Mouse (Mus musculus) right cerebral cortex, adult 2 months (tissue): Measurements from ENCODE around the gene Dok5.

Experiments
- DNase-seq, 2 experiments: peaks; one replicate each; pipeline ENCODE4 v3.0.0; 2021 to 2022; ENCODE audit warnings: low spot score in 2 of 2

Dok5 gene

DNA sequence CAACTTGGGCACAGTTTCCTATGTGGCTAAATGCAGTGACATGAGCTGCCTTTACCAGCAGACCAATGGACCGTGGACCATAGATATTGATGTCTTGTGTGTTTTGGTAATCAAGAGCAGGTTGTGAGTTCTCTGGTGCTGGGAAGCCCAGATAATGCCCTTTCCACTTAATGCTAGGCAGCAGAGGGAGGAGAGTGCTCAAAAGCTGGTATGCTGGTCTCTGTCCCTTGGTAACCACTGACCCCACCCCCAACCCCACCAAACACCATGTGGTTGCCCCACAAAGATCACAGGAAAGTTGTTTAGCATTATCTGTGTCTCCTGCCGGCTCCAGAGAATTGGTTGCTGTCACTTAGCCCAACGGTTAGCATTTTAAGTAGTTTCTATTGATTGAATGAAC, 127.0 kb downstream of the Dok5 start:
- DNase-seq, result no peak

- no peak for DNase-seq
These were observed 129.0 kb downstream of the Dok5 start for GRCm38 (mm10) chr2:170860576-170860975.

GRCm38 (mm10) chr2:170862799-170863198, 131.2 kb downstream of the Dok5 start:
- no peak for DNase-seq

- no peak for DNase-seq
These were observed 131.6 kb downstream of the Dok5 start for GRCm38 (mm10) chr2:170863201-170863600.

GRCm38 (mm10) chr2:170864043-170864442, 132.4 kb downstream of the Dok5 start:
- DNase-seq, result no peak

GRCm38 (mm10) chr2:170864820-170865219, 133.2 kb downstream of the Dok5 start:
- peak in 1 of 2 experiments; percentile 26 for DNase-seq

DNA sequence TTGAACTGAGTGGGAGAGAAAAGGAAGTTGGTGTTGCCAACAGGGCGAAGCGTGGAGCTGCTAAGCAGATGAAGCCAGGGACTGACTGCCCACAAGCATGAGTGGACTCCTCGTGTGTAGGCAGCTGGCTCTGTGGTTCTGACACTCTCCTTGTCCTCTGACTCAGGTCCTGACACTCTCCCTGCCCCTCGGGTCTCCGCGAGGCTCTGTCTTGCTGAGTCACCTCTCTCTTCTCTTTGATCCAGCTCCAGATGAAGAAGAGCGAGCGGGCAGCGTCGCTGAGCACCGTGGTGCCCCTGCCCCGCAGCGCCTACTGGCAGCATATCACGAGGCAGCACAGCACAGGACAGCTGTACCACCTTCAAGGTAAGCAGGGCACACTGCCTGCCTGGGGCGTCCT, 139.0 kb downstream of the Dok5 start:
- no peak for DNase-seq

GRCm38 (mm10) chr2:170871469-170871868, 139.9 kb downstream of the Dok5 start:
- peak in 1 of 2 experiments; percentile 39 for DNase-seq

- peak; percentile 89 to 92 for DNase-seq
These were observed 141.8 kb downstream of the Dok5 start for GRCm38 (mm10) chr2:170873382-170873781.

DNA sequence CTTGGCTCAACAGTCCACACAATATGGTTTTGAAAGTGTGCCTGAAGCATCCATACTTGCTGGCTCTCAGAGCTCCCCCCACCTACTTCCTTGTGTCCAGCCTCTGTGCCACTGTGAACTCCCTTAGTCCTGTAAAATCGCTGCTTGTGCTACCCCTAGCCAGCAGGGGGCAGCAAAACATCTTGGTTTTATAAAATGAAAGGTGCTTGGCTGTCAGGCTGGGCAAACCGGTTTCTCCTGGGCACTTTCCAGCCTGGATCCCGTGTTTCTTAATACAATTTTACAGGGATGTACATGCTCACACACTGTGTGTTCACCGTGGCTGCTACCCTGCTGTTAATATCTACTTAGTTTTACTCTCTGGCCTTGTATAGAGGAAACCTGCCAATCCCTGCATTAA, 145.9 kb downstream of the Dok5 start:
- DNase-seq, result peak; percentile 84 to 91

DNA sequence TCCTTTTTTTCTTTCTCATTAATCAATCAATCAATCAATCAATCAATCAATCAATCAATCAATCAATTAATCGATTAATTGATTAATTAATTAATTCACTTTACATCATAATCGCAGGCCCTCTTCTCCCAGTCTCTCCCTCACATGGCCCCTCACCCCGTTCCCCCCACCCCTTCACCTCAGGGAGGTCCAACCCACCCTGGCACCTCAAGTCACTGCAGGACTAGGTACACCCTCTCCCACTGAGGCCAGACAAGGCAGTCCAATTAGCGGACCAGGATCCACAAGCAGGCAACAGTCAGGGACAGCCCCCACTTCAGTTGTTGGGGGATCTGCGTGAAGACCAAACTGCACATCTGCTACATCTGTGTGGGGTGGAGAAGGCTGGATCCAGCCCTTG, 146.3 kb downstream of the Dok5 start:
- DNase-seq, result no peak

DNA sequence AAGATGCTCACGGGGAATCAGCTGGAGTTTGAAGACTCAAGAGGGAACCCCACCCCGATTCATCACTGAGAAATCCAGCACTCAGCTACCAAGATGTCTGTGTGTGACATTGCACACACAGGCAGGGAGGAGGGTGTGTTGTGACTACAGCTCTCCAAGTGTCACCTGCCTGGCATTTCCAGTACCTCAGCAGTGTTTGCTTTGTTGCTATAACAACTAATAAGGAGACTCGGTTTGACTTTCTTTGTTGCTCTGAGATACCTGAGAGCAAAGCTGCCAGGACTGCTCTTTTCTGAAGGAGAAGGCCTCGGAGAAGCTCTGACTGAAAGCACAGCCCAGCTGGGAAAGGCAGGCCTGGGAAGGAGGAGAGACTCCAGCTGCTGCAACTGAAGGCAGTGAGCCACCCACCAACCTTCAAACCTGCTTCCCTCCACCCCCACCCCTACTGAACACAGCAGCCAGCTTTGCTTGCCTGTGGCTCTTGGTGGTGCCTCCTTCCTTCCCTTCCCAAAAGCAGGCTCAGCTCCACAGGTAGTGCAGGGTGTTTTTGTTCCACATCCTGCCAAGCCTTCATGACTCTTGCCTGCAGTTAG, 152.7 kb downstream of the Dok5 start:
- DNase-seq, result peak in 1 of 2 experiments; percentile 41

- no peak for DNase-seq
These were observed 156.4 kb downstream of the Dok5 start for GRCm38 (mm10) chr2:170887984-170888383.

DNA sequence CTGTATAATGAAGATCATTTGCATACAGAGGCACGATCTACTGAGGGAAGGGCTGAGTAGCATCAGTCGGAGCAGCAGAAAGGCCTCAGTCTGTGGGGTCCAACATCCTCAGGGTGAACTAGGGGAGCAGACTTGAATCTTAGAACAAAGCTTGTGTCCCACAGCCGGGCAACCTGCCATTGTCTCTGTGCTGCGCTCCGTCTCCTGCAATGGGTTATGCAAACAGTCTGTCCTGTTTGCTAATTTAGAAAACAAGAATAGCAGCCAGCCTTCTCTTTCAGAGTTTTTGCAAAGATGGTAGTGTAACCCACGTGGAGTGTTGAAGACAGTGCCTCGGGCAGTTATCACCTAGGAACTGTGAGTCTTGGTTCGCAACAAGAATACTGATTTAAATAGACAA, 163.5 kb downstream of the Dok5 start:
- peak; percentile 42 to 54 for DNase-seq

DNA sequence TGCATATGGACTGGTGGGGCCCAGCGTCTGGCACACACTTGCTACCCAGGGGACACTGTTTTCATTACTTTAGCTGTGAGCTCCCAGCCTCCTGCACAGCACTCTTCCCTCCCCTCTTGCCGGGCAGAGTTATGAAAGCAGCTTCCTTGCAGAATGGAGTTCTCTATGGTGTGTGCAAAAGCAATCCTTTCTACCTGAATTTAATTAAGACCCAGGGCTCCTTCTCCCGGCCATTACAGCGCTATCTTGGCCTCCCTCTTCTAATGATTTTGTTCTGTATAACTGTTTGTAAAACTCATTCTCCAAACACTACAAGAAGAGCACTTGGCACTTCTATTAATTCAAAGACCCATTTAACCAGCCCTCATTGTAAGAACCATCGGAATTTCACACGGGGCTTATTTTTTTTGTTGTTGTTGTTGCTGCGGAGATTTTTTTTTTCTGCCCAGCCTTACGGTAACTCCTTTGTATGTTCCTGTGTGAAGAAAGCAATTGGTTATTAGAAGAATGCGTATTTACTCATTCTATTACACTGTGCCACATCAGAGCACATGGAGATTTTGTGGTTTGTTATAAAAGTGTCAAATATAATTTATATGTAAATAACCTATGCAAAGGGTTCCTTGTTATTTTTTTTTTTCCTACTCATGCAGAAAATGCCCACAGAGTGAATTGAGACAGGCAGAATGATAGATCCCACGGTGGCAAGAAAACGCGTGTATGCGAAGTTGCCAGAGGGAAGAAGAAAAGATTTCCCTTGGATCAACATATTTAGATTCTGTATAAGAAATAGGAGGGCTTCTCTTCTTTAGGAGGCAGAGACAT, 170.8 kb downstream of the Dok5 start:
- no peak for DNase-seq

DNA sequence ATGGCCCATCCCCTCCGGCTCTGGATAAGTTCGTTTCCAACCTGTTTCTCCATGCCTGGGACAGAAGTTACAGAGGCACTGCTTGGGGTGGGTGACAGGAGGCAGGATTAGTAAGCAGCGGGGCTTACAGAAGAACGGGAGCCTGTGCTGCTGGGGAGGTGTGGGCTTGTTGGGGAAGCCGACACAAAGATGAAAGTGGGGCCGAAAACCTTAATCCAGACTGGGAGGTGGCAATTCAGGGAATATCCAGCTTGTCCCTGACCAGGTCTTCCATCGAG, 171.4 kb downstream of the Dok5 start:
- no peak for DNase-seq

DNA sequence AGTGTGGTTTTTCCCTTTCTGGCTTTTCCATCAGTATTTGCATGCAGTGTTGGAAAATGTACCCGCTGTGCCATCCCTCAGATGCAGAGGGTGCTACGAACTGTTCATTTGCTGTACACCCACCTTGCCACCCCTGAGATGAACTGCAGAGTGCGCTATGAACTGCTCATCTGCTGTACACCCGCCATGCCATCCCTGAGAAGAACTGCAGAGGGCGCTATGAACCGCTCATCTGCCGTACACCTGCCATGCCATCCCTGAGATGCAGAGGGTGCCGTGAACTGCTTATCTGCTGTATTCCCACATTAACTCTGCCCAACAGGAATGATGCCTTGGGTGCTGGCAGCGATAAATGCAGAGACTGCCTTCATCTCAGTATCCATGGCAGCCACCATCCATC, 171.8 kb downstream of the Dok5 start:
- no peak for DNase-seq

DNA sequence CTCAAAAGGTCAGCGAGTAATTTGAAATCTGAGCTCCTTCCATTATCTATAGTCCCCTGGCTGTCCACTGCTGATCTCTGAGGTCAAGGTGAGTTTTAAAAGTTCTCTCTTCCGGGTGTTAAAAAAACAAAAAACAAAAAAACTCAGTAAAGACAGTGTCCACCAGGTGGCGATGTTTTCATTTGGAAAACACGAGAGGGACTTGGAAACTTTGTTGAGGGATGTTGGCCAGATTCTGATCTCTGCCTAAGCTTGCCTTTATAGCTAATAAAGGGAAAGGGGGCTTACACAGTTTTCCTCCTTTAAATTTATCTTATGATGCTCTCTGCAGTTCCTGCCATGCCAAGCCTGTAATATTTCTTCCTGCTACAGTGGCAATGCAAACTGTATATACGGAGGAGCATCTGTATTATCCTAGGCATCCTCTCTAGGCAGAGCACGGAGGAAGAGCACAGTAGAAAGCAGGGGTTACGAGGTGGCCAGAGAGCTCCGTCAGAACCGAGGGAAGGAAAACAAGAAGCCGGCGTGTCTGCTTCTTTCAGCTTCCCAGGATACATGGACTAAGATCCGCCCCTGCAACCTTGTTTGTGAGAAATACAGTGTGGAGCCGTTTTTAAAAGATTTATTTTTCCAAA, 181.1 kb downstream of the Dok5 start:
- DNase-seq, result peak; percentile 42 to 59

- no peak for DNase-seq
These were observed 182.3 kb downstream of the Dok5 start for GRCm38 (mm10) chr2:170913863-170914262.

DNA sequence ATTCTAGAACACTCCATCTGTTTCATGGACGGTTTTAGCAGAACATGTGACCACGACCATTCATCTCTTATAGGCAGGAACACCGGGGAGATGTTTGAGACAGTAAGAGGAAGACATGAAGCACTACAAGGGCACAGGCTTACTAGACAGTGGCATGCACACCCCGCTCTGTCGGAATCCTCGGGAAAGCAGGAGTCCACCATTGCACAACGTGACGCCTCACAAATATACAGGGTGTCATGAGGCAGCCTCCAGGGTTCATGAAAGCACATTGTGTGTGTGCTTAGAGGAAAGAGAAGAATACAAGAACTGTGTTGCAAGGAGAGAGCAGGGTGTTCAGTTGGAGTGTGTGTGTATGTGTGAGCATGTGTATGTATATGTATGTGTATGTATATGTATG, 184.0 kb downstream of the Dok5 start:
- no peak for DNase-seq

GRCm38 (mm10) chr2:170922260-170922659, 190.7 kb downstream of the Dok5 start:
- no peak for DNase-seq

GRCm38 (mm10) chr2:170924131-170924530, 192.5 kb downstream of the Dok5 start:
- no peak for DNase-seq

DNA sequence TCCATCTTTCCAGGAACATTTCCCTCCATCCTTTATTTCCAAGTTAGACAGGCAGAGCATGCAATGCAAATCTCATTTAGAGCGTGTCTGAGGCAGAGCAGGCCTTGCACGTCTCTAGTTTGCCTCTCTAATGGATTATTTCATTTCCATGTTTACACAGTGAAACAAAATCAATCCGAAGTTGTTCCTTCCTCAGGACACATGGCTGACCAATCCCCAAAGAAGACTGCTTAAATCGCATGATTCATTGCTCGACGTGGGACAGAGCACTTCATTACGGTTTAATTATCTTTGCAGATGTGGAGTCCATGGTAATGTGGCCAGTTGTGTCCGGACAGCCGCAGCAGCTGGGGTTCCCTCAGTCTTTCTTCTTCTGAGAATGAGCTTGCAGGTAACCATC, 194.6 kb downstream of the Dok5 start:
- no peak for DNase-seq
